Mouse (Mus musculus): ENCODE data around the gene Palld. TPM values are rescaled to one million over a fixed set of nuclear protein-coding genes. Genes with fewer than 3 reads are reported as not detected.

The Palld gene
- polyA plus RNA-seq, 1 experiment: 47.5 TPM

DNA sequence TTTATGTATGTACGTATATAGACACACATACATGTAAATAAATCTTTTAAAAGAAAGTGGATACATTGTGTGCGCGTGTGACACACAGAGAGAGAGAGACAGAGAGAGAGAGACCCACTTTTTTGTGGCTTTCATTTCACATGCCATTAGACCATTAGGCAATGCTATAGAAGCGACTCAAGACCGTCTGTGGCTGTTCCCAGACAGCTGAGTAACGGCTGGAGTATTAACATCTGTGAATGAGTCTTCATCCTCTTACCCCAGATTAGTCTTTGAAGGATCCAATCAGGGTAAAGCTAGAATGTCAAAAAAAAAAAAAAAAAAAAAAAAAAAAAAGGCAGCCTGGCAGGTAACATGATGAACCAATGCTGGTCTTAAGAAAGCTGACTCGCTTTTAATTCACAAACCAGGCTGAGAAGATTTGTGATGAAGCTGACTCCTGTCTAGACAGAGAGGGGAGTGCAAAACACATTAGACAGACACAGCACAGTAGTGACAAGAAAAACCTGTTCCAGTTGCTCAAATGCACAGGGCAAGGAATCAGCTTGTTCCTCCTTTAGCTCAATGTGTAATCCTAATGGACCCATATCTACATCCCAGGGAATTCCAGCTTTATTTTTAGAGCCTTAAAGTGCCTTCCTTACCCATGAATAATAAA is 204.6 kb downstream of the Palld start:
- Histone ChIP-seq H3K27me3 (replicated peaks; ENCODE audit: control insufficient read depth, insufficient read depth, low read length) (no peaks in the 10 kb centered on the region), H3K4me3 (ENCODE audit: insufficient read depth, low read depth, low read length) (no peak overlapping the region), H3K4me1 (ENCODE audit: control insufficient read depth, insufficient read depth, low read length) (no peaks in the 10 kb centered on the region), H3K27ac (ENCODE audit: insufficient read depth, low read depth, low read length) (no peak overlapping the region), H3K36me3 (ENCODE audit: control insufficient read depth, insufficient read depth, low read length) (no peaks in the 10 kb centered on the region)
- TF ChIP-seq CTCF (conservative IDR thresholded peaks at IDR 0.05; ENCODE audit: insufficient read depth, insufficient read length, low read depth, low read length): no peak
- TF ChIP-seq POLR2A (IDR thresholded peaks at IDR 0.05; ENCODE audit: low read depth, low read length): no peak
- 71% methylated on average over 7 of the region's 7 CpGs for WGBS
- no peak for DNase-seq

DNA sequence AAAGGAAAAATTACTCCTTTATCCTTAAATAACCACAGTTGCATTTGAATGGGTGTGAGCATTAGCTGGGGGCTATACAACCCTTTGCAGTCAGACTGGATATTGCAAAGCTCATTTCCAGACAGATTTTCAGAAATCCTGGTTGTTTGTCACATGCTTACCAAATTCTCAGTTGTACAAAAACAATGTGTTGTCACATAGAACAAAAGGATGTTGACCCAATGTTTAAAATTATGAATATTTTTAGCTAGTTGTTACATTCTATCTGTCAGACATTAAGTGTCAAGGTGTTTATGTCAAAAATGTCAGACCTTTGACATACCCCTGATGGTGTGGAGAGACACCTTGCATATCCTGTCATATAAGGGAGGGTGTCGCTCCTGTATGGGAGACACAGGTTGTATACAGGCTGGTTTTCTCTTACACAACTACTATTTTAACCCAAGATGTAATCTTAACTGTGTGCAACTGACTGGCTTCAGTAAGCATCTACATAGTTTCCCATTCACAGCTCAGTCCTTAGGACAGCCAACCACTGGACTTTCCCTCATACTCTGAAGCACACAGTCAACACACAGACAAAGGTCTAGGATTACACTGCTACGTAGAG is 205.5 kb downstream of the Palld start:
- no peaks in the 10 kb centered on the region for H3K36me3 ChIP-seq (ENCODE audit: control insufficient read depth, insufficient read depth, low read length)
- no peak overlapping the region for H3K4me3 ChIP-seq (ENCODE audit: insufficient read depth, low read depth, low read length)
- H3K27ac ChIP-seq (ENCODE audit: insufficient read depth, low read depth, low read length): no peak overlapping the region
- no peaks in the 10 kb centered on the region for H3K27me3 ChIP-seq (replicated peaks; ENCODE audit: control insufficient read depth, insufficient read depth, low read length)
- TF ChIP-seq POLR2A (IDR thresholded peaks at IDR 0.05; ENCODE audit: low read depth, low read length) (no peak), CTCF (conservative IDR thresholded peaks at IDR 0.05; ENCODE audit: insufficient read depth, insufficient read length, low read depth, low read length) (no peak)
- no peaks in the 10 kb centered on the region for H3K4me1 ChIP-seq (ENCODE audit: control insufficient read depth, insufficient read depth, low read length)
- DNase-seq: no peak
- WGBS: 91% methylated on average over 2 of the region's 2 CpGs

DNA sequence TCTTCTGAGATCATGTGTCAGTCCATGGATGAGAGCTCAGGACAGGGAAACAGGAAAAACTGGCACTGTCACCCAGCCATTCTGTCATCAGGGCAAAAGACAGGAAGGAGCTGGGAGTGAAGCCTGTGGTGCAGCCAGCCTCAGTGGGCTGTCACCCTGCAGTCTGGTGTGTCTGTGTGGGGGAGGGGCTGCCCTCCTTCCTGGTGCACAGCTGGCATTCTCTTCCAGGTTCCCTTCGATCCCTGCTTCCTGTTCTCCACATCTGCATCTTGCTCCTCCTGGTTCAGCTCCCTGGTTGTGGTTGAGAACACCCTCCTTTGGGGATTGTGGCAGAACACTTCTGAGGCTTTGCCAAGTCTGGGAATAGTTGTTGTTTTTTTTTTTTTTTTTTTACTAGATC is 207.1 kb downstream of the Palld start:
- Histone ChIP-seq H3K27me3 (replicated peaks; ENCODE audit: control insufficient read depth, insufficient read depth, low read length) (no peaks in the 10 kb centered on the region), H3K4me1 (ENCODE audit: control insufficient read depth, insufficient read depth, low read length) (no peaks in the 10 kb centered on the region), H3K27ac (ENCODE audit: insufficient read depth, low read depth, low read length) (no peak overlapping the region), H3K36me3 (ENCODE audit: control insufficient read depth, insufficient read depth, low read length) (no peaks in the 10 kb centered on the region), H3K4me3 (ENCODE audit: insufficient read depth, low read depth, low read length) (no peak overlapping the region)
- TF ChIP-seq CTCF (conservative IDR thresholded peaks at IDR 0.05; ENCODE audit: insufficient read depth, insufficient read length, low read depth, low read length) (no peak), POLR2A (IDR thresholded peaks at IDR 0.05; ENCODE audit: low read depth, low read length) (no peak)
- no peak for DNase-seq
- 15% methylated on average over 1 of the region's 1 CpGs for WGBS

DNA sequence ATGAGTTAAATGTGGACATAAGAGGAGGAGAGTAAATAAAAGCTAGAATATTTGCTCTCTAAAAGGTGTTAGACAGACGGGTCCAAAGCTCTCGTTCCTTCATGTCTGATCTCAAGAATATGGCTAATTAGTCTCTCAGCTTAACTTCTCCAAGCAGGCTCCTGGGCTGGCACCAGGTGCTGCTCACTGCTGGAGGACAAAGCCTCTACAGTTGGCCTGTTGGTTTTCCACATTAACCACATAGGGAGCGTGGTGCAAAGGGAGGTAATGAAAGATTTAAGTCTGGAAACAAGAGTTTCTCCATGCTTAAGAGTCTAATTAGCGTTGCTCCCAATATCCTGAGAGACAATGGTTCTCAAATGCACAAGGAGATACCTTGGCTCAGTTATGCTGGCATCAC is 209.6 kb downstream of the Palld start:
- H3K27ac ChIP-seq (ENCODE audit: insufficient read depth, low read depth, low read length): no peak overlapping the region
- no peaks in the 10 kb centered on the region for H3K36me3 ChIP-seq (ENCODE audit: control insufficient read depth, insufficient read depth, low read length)
- H3K27me3 ChIP-seq (replicated peaks; ENCODE audit: control insufficient read depth, insufficient read depth, low read length): no peaks in the 10 kb centered on the region
- WGBS: 85% methylated on average over 4 of the region's 4 CpGs
- no peak for DNase-seq
- H3K4me1 ChIP-seq (ENCODE audit: control insufficient read depth, insufficient read depth, low read length): no peaks in the 10 kb centered on the region
- H3K4me3 ChIP-seq (ENCODE audit: insufficient read depth, low read depth, low read length): no peak overlapping the region
- TF ChIP-seq CTCF (conservative IDR thresholded peaks at IDR 0.05; ENCODE audit: insufficient read depth, insufficient read length, low read depth, low read length): no peak
- TF ChIP-seq POLR2A (IDR thresholded peaks at IDR 0.05; ENCODE audit: low read depth, low read length): no peak

DNA sequence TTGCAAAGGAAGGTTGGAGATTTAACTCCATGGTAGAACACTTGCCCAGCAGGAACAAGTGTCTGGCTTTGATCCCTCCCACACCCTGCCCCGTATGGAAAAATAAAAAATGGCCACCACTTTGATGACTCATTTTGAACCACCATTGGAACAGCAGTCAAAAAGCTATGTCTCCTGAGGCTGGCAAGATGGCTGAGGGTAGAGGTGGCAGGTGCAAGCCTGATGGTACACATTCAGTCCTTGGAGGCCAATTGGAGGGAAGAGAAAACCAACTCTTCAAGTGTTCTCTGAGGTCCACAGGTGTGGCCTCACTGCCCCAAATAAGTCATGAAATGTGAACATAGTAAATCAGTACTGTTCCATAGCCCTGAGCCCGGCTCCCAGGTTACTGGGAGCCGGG is 210.4 kb downstream of the Palld start:
- Histone ChIP-seq H3K36me3 (ENCODE audit: control insufficient read depth, insufficient read depth, low read length) (no peaks in the 10 kb centered on the region), H3K27ac (ENCODE audit: insufficient read depth, low read depth, low read length) (no peak overlapping the region), H3K27me3 (replicated peaks; ENCODE audit: control insufficient read depth, insufficient read depth, low read length) (no peaks in the 10 kb centered on the region), H3K4me1 (ENCODE audit: control insufficient read depth, insufficient read depth, low read length) (no peaks in the 10 kb centered on the region), H3K4me3 (ENCODE audit: insufficient read depth, low read depth, low read length) (no peak overlapping the region)
- WGBS: 88% methylated on average over 3 of the region's 3 CpGs
- DNase-seq: no peak
- TF ChIP-seq POLR2A (IDR thresholded peaks at IDR 0.05; ENCODE audit: low read depth, low read length) (no peak), CTCF (conservative IDR thresholded peaks at IDR 0.05; ENCODE audit: insufficient read depth, insufficient read length, low read depth, low read length) (no peak)

DNA sequence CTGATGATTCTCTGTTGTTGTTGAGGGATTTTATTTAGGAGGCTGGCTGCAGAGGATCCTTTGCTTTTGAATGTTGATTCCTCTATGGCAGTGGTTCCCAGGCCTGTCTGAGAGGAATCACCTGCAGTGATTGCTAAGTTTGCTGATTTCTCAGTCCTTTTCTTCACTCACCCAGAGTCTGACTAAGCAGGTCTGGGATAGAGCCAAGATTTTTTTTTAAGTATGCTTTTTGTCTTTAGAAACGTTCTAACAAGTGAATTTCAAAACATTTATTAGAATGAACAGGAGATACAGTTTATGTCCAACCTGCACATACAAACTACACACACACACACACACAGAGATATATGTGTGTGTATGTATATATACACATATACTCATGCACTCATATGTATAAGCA is 211.1 kb downstream of the Palld start:
- H3K36me3 ChIP-seq (ENCODE audit: control insufficient read depth, insufficient read depth, low read length): no peaks in the 10 kb centered on the region
- no peaks in the 10 kb centered on the region for H3K27me3 ChIP-seq (replicated peaks; ENCODE audit: control insufficient read depth, insufficient read depth, low read length)
- no peak overlapping the region for H3K4me3 ChIP-seq (ENCODE audit: insufficient read depth, low read depth, low read length)
- no peak for DNase-seq
- H3K27ac ChIP-seq (ENCODE audit: insufficient read depth, low read depth, low read length): no peak overlapping the region
- no peaks in the 10 kb centered on the region for H3K4me1 ChIP-seq (ENCODE audit: control insufficient read depth, insufficient read depth, low read length)
- TF ChIP-seq CTCF (conservative IDR thresholded peaks at IDR 0.05; ENCODE audit: insufficient read depth, insufficient read length, low read depth, low read length) (no peak), POLR2A (IDR thresholded peaks at IDR 0.05; ENCODE audit: low read depth, low read length) (no peak)
- WGBS: 30% methylated on average over 1 of the region's 1 CpGs

DNA sequence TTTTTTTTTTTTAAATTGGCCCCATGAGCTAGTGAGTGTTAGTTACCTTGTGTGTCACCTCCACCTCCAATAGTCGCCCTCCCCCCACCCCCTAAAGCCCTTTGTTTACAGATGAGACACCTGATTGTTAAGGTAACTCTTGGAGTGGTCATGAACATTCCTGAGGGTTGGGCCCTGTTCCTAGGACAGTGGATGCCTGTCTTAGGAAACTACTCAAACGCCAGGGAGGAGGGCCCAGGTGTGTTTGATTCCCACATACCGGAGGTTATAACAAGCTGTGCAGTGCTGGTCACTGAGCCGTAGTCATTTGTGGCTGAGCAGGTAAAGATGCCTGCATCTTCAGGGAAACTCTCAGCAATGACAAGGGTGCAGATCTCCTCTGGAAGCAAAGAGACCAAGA is 215.4 kb downstream of the Palld start:
- WGBS: 69% methylated on average over 4 of the region's 4 CpGs
- H3K36me3 ChIP-seq (ENCODE audit: control insufficient read depth, insufficient read depth, low read length): no peaks in the 10 kb centered on the region
- DNase-seq: no peak
- no peak for TF ChIP-seq POLR2A (IDR thresholded peaks at IDR 0.05; ENCODE audit: low read depth, low read length)
- no peak for TF ChIP-seq CTCF (conservative IDR thresholded peaks at IDR 0.05; ENCODE audit: insufficient read depth, insufficient read length, low read depth, low read length)
- H3K4me1 ChIP-seq (ENCODE audit: control insufficient read depth, insufficient read depth, low read length): no peaks in the 10 kb centered on the region
- peaks cover 1% of the 10 kb centered on the region; the same call in 1 of the 2 replicates for H3K27me3 ChIP-seq (replicated peaks; ENCODE audit: control insufficient read depth, insufficient read depth, low read length)
- H3K4me3 ChIP-seq (ENCODE audit: insufficient read depth, low read depth, low read length): no peak overlapping the region
- H3K27ac ChIP-seq (ENCODE audit: insufficient read depth, low read depth, low read length): no peak overlapping the region

Data from kidney, adult 2 months (tissue).